Mouse (Mus musculus) 416B (cell line): ENCODE data around the gene Clec16a.

Experiments used
- DNase-seq: peaks from one replicate; pipeline ENCODE4 v3.0.0; 2011; ENCODE audit warnings: low read depth

Gene Clec16a

GRCm38 (mm10) chr16:10536323-10536722, 8.8 kb upstream of the Clec16a start:
- no peak for DNase-seq

GRCm38 (mm10) chr16:10536961-10537360, 8.2 kb upstream of the Clec16a start:
- no peak for DNase-seq

- DNase-seq, result peak; percentile 56
Observed at GRCm38 (mm10) chr16:10540763-10541597, 4.2 kb upstream of the Clec16a start.

GRCm38 (mm10) chr16:10541598-10541930, 3.6 kb upstream of the Clec16a start:
- DNase-seq, result peak; percentile 73

- DNase-seq, result no peak
Observed at GRCm38 (mm10) chr16:10542266-10542665, 2.9 kb upstream of the Clec16a start.

GRCm38 (mm10) chr16:10542698-10543365, 2.3 kb upstream of the Clec16a start, which contains the start of gene Dexi:
Gene Dexi (minus strand): TSS chr16:10543054.
- peak; percentile 99 for DNase-seq

GRCm38 (mm10) chr16:10546865-10547264, 1.7 kb downstream of the Clec16a start:
- no peak for DNase-seq

- no peak for DNase-seq
Observed at GRCm38 (mm10) chr16:10548938-10549337, 3.8 kb downstream of the Clec16a start.

- no peak for DNase-seq
Observed at GRCm38 (mm10) chr16:10549600-10549999, 4.5 kb downstream of the Clec16a start.

GRCm38 (mm10) chr16:10551592-10551991, 6.5 kb downstream of the Clec16a start:
- DNase-seq, result no peak

- DNase-seq, result no peak
Observed at GRCm38 (mm10) chr16:10553858-10554257, 8.7 kb downstream of the Clec16a start.

GRCm38 (mm10) chr16:10559991-10560390, 14.9 kb downstream of the Clec16a start:
- no peak for DNase-seq

GRCm38 (mm10) chr16:10565278-10565885, 20.2 kb downstream of the Clec16a start:
- peak; percentile 83 for DNase-seq

GRCm38 (mm10) chr16:10567153-10567552, 22.0 kb downstream of the Clec16a start:
- DNase-seq, result no peak

- peak; percentile 73 for DNase-seq
Observed at GRCm38 (mm10) chr16:10569809-10570395, 24.8 kb downstream of the Clec16a start.

GRCm38 (mm10) chr16:10570708-10571107, 25.6 kb downstream of the Clec16a start:
- peak; percentile 63 for DNase-seq

- peak; percentile 69 for DNase-seq
Observed at GRCm38 (mm10) chr16:10571820-10572219, 26.7 kb downstream of the Clec16a start.

GRCm38 (mm10) chr16:10574936-10575335, 29.8 kb downstream of the Clec16a start:
- no peak for DNase-seq

GRCm38 (mm10) chr16:10575915-10576314, 30.8 kb downstream of the Clec16a start:
- no peak for DNase-seq

GRCm38 (mm10) chr16:10577548-10577947, 32.4 kb downstream of the Clec16a start:
- no peak for DNase-seq

- DNase-seq, result no peak
Observed at GRCm38 (mm10) chr16:10578376-10578775, 33.2 kb downstream of the Clec16a start.

- no peak for DNase-seq
Observed at GRCm38 (mm10) chr16:10581234-10581898, 36.2 kb downstream of the Clec16a start.
